Mouse (Mus musculus): ENCODE results near the gene Col23a1. TPM values are rescaled to one million over a fixed set of nuclear protein-coding genes. Genes with fewer than 3 reads are reported as not detected.
"Not testable (repeated sequence)": the region's sequence is repeated elsewhere in the genome, so short reads cannot be mapped to it uniquely, and the experiment has no call there.

Col23a1 gene
- total RNA-seq, 1 experiment from 2014 or later: not detected

DNA sequence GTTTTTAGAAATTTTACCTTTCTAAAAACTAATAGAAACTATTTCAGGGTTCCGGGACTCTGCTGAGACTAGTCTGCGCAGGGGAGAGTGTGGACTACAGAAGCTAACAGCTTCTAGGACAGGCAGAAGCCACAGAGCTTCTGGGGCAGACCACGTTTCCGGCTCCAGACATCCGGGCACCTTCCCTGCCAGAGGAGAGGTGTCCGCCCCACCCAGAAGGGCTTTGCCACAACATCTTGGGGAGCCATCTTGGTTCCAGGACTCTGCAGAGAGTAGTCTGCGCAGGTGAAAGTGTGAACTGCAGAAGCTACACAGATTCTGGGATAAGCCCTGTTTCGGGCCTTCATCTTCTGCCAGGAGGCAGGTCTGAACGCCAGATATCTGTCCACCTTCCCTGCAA lies 69.3 kb downstream of the Col23a1 start:
- not testable (repeated sequence) for ATAC-seq (replicated peaks; ENCODE audit: insufficient number of reproducible peaks, low FRiP score, low TSS enrichment, poor library complexity, severe bottlenecking)

DNA sequence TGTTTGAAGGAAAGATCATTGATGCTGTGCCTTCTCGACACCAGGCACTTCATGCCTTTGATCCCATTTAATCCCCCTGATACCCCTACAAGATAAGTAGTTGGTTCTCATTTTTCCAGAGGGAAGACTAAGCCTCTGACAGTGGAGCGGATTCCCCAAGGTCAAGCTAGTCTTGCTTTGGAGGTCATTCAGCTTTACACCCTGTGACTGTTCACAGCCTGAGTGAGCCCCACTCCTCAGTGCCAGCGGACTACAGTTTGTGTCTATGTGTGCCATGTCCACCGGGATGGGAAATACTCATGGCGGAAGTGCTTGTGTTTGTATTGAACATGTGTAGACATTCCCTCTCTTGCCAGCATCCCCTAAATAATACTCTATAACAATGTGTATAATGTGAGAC lies 74.6 kb downstream of the Col23a1 start:
- ATAC-seq (replicated peaks; ENCODE audit: insufficient number of reproducible peaks, low FRiP score, low TSS enrichment, poor library complexity, severe bottlenecking): no peak

DNA sequence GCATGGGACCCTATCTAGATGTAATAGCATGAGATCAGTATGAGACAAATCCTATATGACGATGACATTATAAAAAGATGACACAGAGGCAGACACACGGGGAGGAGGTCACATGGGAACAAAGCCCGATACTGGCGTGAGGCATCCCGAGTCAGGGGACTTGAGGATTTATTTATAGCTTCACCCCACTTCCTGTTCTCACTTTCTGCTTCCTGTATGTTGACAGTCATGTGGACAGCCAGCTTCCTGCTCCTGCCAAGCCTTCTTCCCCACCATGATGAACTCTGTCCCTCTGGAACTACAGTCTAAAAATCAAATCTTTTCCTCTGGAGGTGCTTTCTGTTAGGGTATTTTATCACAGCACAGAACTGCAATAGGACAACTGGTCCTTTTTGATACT lies 77.6 kb downstream of the Col23a1 start:
- ATAC-seq (replicated peaks; ENCODE audit: insufficient number of reproducible peaks, low FRiP score, low TSS enrichment, poor library complexity, severe bottlenecking): no peak

DNA sequence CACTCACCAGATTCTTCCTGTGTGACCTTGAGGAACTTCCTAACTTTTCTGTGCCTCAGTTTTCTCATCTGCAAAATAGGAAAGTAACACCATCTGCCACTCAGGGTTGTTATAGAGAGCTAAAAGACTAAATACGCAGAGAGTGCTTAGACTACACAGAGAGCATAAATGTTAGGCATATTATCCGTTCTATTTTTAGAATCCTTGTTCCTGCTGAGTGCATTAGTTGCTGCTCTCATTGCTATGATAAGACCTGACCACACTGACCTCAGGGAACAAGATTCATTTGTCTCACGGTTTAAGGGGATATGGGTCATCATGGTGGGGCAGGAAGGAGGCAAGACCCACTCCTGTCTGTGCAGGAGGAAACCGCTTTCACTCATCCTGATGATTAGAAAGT lies 80.6 kb downstream of the Col23a1 start:
- ATAC-seq (replicated peaks; ENCODE audit: insufficient number of reproducible peaks, low FRiP score, low TSS enrichment, poor library complexity, severe bottlenecking): no peak

DNA sequence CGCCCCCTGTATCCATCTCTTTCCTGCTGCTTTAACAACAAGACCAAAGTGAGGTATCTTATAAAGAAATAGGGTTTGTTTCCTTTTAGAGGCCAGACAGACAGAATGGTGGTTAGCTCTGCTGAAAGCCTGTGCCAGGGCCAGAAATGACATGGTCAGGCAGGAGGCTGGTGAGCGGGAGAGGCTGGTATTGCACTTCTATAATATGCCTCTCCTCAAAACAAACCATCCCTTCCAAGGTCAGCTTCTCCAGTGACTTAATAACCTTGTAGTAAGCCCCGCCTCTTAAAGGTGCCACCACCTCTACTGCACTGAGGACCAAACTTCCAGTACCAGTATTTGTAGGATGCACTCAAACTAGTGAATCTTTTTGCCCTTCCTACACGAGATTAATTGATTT lies 81.6 kb downstream of the Col23a1 start:
- ATAC-seq (replicated peaks; ENCODE audit: insufficient number of reproducible peaks, low FRiP score, low TSS enrichment, poor library complexity, severe bottlenecking): no peak

DNA sequence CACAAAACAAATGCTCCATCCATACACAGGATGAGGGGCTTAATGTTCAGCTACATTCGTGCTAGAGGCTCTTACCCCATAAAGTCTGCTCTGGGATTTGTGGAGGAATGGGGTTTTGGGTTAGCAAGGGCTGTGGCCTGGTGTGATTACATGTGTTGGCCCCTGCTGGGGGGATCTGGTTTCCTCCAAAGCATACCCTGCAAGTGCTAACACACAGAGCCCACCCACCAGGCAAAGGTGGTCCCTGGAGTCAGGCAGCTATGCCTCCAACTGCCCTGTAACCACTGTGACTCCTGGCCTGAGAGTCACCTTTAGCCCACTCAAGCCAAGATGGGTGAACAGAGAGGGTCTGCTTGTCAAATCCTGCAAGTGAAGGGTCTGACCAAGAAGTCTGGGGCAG lies 82.2 kb downstream of the Col23a1 start:
- no peak for ATAC-seq (replicated peaks; ENCODE audit: insufficient number of reproducible peaks, low FRiP score, low TSS enrichment, poor library complexity, severe bottlenecking)

DNA sequence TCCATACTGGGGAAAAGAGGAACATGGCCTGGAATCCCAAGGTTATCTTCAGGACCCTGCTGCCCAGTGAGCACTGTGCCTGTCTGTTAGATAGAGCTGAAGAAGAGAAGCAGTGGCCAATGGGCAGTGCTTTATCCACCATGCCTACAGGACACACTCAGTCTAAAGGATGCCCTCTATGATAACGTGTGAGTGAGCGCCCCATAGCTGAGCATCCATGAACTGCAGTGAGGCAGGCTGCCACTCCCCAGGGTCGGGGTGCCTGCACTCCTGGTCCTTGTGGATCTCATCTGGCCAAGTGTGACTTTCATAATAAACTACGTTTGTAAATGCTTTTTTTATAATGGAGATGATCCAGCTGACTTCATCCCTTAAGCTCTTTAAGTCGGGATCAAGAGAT lies 87.5 kb downstream of the Col23a1 start:
- ATAC-seq (replicated peaks; ENCODE audit: insufficient number of reproducible peaks, low FRiP score, low TSS enrichment, poor library complexity, severe bottlenecking): no peak

DNA sequence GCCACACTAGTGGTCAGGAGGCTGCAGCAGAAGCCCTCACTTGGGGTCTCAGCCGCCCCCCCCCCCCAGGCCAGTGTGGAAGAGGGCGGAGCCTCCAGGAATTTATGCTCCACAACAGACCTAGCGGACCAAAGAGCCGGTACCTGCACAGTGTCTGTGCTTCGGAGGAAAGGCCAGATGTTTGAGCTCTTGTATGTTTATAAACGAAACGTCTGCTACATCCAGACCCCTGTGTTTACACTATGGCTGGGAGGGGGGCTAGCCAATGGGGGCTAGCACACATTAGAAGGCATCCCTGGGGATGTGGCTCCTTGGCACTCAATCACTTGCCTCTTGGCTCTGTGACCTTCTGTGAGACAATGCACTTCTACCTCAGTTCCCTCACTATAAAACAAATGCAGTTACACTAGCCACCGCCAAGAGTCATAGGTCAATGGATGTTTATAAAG lies 99.2 kb downstream of the Col23a1 start:
- ATAC-seq (replicated peaks; ENCODE audit: insufficient number of reproducible peaks, low FRiP score, low TSS enrichment, poor library complexity, severe bottlenecking): no peak

DNA sequence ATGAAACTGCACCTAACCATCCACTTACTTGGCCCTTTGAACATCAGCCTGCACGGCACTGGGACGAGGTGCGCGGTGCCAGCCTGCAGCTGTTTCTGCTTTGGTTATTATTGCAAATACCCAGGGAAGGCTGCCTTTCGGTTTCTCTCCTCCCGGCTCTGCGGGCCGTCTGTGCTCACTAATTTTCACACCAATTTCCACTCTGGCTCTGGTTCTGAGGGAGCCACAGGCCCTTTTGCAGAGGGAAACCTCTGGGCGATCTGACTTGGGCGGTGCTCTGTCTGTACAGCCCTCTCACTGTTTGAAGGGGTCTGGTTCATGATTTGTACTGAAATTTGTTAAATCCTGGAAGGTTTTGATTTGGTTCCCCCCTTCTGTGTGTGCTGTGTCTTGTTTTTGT lies 100.0 kb downstream of the Col23a1 start:
- ATAC-seq (replicated peaks; ENCODE audit: insufficient number of reproducible peaks, low FRiP score, low TSS enrichment, poor library complexity, severe bottlenecking): no peak

DNA sequence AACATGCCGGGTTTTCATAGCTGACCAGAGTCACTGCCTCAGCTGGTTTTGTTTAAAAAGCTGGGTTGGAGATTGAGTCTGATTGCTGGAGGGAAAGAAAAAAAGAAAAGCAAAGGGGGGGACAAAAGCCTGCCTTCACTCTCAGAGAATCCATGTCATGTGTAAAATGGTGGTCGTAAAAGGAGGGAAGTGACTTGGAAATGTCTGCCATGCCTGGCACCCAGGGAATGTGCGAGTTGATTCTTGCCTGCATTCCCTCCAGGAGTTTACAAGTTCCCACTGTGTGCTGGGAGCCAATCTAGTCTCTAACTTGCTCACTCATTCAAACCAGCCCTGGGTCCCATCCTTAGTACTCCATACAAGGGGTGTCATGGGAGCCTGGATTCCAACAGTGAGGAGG lies 100.8 kb downstream of the Col23a1 start:
- ATAC-seq (replicated peaks; ENCODE audit: insufficient number of reproducible peaks, low FRiP score, low TSS enrichment, poor library complexity, severe bottlenecking): no peak

DNA sequence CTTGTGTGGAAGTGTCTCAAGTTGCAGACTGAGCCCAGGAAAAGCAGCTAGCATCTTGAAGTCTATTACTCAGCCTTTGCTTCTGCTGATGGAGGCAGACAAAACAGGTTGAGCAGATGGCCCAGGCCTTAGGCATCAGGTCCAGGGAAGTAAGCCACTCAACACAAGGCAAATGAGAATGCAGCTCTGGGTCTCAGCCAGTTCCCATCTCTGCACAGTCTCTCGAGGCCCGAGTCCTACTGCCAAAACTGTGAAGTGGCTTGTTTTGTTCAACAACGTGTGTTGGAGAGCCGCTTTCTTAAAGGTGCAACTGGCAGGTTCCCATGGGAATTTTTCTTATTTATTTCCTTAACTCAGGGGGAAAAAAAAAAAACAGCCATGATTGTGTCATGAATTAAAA lies 101.8 kb downstream of the Col23a1 start:
- ATAC-seq (replicated peaks; ENCODE audit: insufficient number of reproducible peaks, low FRiP score, low TSS enrichment, poor library complexity, severe bottlenecking): no peak

DNA sequence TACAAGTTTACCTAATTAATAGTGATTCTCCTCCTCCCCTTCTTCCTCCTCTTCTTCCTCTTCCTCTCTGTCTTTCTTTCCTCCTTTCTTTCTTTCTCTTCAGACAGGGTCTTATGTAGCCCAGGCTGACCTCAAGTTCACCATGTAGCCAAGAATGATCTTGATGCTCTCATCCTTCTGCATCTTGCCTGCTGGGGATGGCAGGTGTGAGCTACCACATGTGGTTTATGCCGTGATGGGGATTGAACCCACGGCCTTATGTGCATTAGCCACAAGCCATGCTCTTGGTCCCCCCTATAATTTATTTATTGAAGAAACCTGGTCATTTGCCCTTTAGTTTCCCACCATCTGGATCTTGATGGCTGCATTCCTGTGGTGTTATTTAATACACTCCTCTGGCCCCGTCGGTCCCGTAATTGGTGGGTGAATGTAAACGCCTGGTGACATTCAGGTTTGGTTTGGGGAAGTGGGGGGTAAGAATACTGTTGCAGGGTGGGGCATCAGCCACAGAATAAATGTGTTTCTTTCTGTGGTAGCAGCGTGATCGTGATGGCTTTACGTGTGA lies 104.7 kb downstream of the Col23a1 start:
- no peak for ATAC-seq (replicated peaks; ENCODE audit: insufficient number of reproducible peaks, low FRiP score, low TSS enrichment, poor library complexity, severe bottlenecking)

DNA sequence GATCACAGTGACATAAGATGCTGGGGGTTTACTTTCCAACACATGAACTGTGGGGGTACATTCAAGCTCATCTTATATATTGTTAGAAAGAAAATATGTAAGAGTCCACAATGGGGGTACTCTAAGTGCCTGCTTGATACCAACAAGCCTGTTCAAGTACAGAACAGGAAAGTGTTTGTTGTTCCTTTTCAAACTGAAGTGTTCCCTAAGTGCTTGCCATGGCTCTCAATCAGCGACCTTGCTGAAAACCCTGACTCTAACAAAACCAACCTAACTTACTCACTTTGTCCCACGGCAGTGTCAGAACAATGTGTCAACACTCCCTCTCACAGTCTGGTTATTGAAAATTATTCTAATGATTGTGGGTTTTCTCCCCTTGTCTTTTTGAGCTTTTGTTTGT lies 106.7 kb downstream of the Col23a1 start:
- ATAC-seq (replicated peaks; ENCODE audit: insufficient number of reproducible peaks, low FRiP score, low TSS enrichment, poor library complexity, severe bottlenecking): no peak

DNA sequence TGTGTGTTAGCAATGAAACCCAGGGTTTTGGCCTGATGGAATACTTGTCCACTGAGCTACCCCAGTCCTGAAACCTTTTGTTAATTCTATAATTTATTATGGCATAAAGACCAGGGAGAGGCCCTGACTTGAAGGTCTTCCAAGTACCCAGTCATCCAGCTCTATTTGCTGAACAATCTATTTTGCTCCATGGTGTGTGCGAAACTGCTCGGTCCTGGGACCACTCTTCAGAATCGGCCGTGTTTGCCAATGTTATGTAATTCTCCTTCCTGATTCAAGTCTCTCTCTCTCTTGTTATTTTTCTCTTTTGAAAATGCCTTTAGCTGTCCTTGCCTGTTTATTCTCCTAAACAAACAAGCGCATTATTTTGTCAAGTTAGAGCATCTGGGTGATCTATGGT lies 108.4 kb downstream of the Col23a1 start:
- no peak for ATAC-seq (replicated peaks; ENCODE audit: insufficient number of reproducible peaks, low FRiP score, low TSS enrichment, poor library complexity, severe bottlenecking)

DNA sequence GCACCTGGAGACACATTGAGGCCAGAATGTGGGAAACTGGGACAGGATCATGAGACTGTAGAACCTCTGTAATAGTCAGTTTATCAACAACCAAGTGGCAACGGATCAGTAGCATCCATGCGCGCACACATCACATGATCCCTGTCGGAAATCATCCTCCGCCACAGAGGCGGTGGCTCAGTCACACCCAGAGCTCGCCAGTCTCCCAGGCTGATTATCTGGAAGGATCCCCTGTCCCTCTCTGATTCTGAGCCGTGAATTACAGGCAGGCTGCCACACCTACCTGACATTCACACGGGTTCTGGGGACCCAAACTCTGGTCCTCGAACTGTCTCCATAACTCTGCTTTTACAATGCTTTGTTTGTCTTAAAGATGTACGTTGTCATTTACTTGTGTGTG lies 110.6 kb downstream of the Col23a1 start:
- no peak for ATAC-seq (replicated peaks; ENCODE audit: insufficient number of reproducible peaks, low FRiP score, low TSS enrichment, poor library complexity, severe bottlenecking)

DNA sequence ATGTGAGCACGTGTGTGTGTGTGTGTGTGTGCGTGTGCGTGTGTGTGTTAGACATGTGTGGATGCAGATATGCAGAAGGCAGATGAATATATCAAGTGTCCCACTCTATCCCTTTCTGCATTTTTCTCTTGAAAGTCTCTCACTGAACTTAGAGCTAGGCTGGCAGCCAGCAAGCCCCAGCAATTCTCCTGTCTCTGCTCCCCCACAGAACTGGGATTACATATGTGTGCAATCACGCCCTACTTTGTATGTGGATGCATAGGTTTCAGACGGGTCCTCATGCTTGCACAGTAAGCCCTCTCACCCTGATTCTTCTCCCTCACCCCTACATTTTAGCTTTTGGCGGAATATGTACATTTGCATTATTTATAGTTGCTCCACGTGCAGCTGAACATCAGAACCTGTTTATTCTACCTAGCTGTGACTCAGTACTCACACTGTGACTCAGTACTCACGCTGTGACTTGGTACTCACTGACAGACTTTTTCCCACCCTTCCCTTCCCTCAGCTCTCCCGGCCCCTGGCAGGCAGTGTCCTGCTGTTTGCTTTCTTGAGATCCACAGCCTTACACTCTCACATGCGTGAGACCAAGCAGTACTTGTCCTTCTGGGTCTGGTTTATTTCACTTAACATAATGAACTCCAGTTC lies 111.9 kb downstream of the Col23a1 start:
- ATAC-seq (replicated peaks; ENCODE audit: insufficient number of reproducible peaks, low FRiP score, low TSS enrichment, poor library complexity, severe bottlenecking): no peak

DNA sequence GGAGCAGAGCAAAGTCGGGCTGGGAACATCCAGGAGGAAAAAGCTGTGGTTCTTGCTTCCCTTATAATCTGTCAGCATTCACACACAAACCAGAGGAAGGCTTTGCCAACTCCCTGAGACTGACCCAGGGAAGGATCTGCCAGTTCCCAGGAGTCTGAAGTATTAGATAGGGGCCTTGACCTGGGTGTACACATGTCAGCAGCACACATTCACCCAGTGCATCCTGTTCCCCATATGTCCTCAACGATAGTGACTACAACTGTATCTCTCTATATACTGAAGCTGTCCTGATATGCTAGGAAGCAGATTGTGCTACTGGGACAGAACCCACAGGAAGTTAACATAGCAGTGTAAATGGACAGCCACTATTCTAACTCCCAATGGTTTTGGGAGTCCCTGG lies 114.2 kb downstream of the Col23a1 start:
- ATAC-seq (replicated peaks; ENCODE audit: insufficient number of reproducible peaks, low FRiP score, low TSS enrichment, poor library complexity, severe bottlenecking): no peak

DNA sequence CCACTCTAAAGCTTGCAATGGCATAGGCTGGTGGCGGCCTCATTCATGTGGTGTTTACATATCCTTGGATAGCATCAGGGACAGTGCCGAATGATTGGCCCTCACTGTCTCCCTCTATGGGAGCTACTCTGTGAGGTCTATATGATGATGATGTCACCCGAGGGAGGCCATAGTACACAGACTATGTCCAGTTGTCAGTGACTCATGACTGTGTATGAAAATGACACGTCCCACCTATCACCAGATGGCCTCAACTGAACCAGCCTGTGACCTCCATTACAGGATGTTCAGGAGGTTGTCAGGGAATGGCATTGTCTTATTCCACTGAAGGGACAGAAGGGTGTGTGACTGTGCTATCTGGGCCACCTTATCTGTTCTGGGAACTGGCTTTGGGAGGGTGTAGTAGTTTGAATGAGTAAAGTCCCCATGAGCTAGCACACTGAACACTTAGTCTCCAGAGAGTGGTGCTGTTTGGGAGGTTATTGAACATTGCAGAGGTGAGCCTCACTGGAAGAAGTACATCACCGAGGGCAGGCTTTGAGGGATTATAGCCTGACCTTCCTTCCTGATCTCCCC lies 115.2 kb downstream of the Col23a1 start:
- ATAC-seq (replicated peaks; ENCODE audit: insufficient number of reproducible peaks, low FRiP score, low TSS enrichment, poor library complexity, severe bottlenecking): no peak

DNA sequence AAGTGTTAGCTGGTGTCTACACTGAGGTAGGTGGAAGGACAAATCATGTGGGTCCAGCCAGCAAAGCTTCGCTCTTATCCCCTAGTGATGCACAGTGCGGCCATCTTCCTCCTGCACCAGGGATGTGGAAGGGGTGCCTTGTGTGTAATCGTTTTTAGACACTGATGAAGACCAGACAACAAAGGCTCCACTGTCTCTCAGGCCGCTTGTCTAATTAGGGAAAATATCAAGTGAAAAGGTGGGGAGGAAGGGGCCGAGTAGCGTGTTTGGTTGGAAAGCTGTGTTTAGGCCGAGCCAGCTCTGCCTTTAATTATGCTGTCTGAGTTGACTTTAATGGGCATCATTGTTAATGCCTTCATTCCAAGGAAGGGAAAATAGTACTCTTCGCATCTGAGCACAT lies 116.8 kb downstream of the Col23a1 start:
- ATAC-seq (replicated peaks; ENCODE audit: insufficient number of reproducible peaks, low FRiP score, low TSS enrichment, poor library complexity, severe bottlenecking): no peak

DNA sequence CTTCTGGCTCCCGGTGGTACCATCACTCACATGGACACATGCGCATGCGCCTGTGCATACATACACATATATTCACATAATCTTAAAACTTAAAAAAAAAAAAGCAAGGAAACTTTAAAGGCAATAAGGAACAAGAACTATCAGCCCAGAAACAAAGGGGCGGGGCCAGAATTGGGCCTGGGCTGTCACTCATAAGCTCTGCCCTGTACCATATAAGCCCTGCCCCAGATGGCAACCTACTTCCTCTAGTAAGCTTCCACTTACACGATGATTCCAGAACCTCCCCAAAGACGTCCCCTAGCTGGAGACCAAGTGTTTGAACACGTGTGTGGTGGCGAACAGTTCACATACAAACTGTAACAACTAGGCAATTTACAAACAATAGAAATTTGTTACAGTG lies 117.6 kb downstream of the Col23a1 start:
- ATAC-seq (replicated peaks; ENCODE audit: insufficient number of reproducible peaks, low FRiP score, low TSS enrichment, poor library complexity, severe bottlenecking): no peak

DNA sequence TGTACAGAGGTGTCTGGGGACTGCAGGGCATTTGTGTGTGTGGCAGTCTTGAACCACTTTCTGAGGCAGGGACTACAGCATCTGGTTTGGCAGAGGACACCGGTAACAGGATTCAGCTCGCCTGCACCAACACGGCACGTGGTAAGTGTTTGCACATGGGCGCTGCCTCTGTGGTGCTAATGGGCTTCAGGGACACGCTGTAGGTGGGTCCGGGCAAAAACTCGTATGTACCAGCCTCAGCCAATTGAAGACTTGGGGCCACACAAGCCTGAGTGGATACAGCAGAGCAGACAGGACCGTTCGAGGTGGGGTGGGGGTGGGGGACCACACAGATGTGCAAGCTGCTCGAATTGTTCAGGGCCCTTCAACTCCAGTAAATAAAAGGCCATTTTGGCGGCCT lies 121.1 kb downstream of the Col23a1 start:
- ATAC-seq (replicated peaks; ENCODE audit: insufficient number of reproducible peaks, low FRiP score, low TSS enrichment, poor library complexity, severe bottlenecking): no peak

Data from monocyte, adult 5-6 weeks (primary cell).